Mouse (Mus musculus): ENCODE measurements around the gene Maff. TPM values are rescaled to one million over a fixed set of nuclear protein-coding genes. Genes with fewer than 3 reads are reported as not detected.

Maff gene
- 1 to 10 TPM; 2.4 to 6.3 (median 4.3) TPM for total RNA-seq (2022)

DNA sequence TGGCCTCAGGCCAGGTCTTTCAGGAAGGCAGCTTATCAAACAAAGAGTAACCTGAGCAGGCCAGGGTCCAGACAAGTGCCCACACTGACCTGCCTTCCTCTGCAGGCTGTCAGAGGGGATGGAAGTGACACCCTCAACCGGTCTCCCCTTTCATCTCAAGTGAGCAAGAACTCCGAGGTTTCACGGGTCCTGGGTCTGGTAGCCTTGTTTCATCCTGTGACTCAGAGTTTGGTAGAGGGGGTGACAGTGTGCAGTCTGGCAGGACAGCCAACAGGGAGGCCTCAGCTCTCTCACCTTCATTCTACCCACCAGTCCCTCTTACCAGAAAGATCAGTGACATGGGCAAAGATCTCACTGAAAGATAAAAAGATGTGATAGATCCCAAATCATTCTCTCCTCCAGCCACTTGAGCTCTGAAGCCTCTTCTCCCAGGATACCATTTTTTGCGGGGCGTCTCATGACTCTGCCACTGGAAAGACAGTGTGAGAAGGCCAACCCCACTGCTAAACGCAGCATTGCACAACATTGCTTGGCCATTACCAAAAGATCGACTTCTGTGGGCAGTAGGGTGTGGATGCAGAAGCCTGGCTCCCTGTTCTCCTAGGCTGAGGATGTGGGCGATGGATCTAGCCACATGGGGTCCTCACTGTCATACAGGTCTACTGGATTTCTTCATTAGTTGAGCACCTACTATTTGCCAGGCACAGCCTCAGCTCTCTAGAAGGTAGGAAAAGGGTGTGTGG is at the start of gene Maff:
Maff (plus strand) TSS at position 571 of the 743 bp plus-strand sequence.
- DNase-seq (ENCODE audit: low spot score in 2 of 2): no peak

GRCm38 (mm10) chr15:79298553-79298952 is 47.9 kb upstream of the Maff start:
- DNase-seq (ENCODE audit: low spot score in 2 of 2): no peak

DNA sequence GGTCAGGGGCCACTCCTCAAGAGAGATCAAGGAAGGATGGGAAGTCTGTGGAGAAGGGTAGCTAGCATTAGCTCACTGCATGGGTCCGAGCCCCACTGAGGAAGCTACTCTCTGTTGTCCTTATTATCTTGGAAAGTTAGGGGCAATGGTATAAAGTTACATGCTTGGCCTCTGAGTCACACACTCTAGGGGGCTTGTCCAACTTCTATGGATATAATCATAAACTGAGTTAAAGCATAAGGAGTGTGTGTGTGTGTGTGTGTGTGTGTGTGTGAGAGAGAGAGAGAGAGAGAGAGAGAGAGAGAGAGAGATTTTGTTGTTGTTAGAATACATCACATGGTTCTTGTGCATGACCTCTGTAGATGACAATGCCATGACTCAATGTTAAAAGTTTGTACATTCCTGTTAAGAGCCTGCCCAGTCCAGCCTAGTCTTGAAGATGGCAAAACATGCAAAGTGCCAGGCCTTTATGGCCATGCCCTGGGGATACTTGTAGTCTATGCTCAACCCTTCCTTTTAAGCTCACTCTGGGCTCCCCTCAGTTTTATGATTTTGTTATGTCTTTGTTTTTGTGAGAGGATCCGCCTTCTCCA is 46.8 kb upstream of the Maff start:
- no peak for DNase-seq (ENCODE audit: low spot score in 2 of 2)

- no peak for DNase-seq (ENCODE audit: low spot score in 2 of 2)
These were observed 42.7 kb upstream of the Maff start for GRCm38 (mm10) chr15:79303725-79304124.

DNA sequence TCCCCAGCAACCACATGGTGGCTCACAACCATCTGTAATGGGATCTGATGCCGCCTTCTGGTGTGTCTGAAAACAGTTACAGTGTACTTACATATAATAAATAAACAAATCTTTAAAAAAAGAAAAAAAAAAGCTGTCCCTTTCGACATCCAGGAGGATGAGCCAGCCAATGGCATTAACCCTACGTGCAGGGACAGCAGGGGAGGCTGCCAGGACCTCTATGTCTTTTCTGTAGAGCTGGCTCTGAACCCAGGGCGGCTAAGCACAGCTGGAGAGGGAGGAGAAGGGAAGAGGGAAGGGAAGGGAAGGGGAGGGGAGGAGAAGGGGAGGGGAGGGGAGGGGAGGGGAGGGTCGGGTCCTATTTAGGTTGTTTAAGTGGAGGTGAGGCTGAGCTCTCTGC is 41.6 kb upstream of the Maff start:
- DNase-seq (ENCODE audit: low spot score in 2 of 2): no peak

DNA sequence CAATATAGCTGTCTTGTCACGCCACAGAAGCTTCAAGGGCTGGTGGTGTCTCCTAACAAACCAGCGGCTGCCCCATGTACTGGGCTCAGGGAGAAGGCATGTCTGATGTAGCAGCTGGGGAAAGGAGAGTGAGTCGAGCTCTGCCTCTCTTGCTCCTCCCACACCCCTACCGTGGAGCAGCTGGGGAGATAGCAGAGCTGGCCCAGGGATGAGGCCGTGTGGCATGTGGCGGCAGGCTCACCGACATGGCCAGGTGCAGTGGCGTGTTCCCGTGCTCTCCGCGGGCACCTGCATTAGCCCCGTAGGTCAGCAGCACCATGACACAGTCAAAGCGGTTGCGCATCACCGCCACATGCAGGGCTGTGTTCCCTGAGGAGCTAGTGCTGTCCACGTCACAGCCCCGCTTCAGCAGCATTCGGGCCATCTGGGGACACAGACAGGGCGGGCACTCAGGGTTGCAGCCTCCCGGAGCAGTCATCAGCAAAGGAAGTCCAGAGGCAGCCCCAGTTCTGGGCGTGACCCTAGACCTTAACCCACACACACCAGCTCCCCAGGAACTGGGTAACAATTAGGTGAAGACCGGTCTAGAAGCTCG is 40.3 kb upstream of the Maff start:
- DNase-seq (ENCODE audit: low spot score in 2 of 2): no peak

DNA sequence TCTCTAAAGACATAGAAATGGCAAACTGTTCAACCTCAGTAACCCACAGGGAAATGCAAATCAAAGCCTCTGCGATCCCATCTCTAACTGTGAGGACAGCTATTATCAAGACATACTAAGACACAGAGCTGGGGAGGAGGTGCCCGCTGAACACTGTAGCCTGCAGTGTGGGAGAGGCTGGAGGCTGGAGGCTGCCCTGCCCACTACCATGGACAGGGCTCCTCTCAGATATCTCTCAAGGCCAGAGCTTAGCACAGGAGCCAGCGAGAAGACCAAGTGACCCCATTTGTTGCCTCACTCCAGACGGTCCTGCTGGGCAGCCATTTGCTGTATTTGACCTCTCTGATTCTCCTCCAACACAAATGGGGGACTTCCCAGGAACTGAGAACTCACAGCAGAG is 38.6 kb upstream of the Maff start:
- DNase-seq (ENCODE audit: low spot score in 2 of 2): no peak

- no peak for DNase-seq (ENCODE audit: low spot score in 2 of 2)
These were observed 32.5 kb upstream of the Maff start for GRCm38 (mm10) chr15:79313848-79314369.

DNA sequence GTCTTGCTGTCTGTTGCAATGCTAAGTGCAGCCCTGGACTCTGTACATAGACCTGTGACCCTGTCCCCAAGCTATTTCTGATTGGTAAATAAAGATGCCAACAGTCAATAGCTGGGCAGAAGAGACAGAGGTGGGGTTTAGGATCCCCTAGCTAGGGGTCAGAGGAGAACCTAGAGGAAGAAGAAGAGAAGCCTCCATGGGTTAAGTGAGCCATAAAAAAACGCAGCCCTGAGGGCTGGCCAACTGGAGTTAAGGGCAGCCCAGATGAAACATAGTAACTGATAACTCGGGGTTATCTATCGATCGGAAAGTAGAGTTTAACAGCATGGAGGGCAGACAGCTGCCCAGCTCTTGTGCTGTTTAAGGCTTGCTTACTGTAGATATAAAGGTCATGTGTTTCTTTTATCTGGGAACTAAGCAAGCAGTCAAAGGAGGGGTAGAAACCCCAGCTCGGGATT is 24.7 kb upstream of the Maff start:
- DNase-seq (ENCODE audit: low spot score in 2 of 2): no peak

DNA sequence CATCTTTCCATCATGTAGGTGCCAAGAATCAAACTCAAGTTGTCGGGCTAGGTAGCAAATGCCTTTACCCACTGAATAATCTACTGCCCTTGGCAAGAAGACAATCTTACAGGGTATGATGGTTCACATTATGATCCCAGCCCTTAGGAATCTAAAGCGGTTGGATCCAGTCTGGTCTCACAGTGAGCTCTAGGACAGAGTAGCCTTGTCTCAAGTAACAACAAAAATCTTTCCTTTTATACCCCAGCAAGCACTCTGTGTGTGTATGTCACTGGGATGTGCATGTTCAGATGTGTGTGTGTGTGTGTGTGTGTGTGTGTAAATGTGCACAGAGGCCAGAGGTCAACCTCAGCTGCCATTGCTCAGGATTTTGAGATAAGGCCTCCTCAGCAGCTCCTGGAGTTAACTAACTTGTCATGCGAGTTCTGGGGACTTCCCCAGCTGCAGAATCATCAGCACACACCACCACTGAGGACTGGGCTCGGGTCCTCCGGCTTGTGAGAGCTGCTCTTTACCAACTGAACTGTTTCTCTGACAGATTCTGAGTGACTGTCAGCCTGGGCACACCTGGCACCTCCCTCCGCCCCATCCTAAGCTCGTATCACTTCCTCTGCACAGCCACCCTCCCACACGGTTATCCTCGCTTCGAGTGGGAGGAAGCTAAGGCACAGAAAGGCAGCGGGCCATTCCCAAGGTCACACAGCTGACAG is 24.0 kb upstream of the Maff start:
- DNase-seq (ENCODE audit: low spot score in 2 of 2): no peak

DNA sequence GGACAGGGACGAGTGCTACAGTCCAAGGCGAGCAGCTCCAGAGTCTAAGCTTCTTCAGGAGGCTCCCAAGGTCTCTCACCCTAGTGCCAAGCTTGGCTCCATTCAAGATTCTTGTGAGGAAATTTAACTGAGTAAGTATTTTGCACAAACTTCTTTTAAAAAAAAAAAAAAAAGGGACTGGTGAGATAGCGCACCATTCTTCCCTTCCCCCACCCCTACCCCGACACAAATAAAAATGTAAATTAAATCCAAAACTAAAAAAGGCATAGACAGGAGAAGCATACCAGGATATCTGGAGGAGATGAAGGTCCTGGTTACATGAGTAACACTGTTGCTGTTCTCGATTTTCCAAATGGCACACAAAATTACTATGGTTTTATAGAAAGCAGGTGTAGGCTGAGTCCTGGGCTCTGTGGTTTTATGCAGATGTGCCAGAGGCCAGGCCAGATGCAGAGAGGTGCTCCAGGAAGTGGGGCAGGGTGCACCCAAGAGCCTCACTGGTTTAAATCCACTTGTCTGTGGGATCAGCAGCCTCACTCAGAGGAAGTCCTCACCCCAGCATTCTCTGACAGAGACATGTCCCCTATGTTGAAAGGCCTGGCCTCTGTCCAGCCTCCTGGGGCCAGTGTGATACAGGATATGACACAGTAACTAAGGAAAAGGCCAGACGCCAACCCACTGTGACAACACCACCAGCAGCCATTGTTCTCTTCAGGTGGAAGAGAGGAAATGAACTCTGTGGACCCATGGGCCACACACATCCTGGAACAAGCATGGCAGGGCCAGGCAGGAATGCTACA is 23.2 kb upstream of the Maff start:
- peak in 1 of 2 experiments; percentile 53 for DNase-seq (ENCODE audit: low spot score in 2 of 2)

- no peak for DNase-seq (ENCODE audit: low spot score in 2 of 2)
These were observed 22.6 kb upstream of the Maff start for GRCm38 (mm10) chr15:79323791-79324155.

DNA sequence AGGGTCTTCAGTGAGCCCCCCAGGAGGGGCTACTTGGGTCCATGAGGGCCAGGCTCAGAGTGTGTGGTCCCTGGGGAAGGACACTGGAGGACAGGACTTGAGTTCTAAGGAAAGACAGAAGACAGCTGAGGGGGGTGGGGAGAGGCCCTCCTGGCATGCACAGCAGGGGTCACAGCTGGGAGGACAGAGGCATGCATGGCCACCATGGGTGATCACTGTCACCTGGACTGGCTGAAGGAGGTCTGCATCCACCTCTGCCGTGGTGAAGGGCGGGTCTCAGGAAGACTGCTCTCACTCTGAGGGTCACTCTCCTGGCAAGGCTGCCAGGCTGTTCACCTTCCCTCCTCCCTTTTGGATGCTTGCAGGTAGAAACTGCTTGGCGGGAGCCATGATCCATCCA is 22.0 kb upstream of the Maff start:
- no peak for DNase-seq (ENCODE audit: low spot score in 2 of 2)

DNA sequence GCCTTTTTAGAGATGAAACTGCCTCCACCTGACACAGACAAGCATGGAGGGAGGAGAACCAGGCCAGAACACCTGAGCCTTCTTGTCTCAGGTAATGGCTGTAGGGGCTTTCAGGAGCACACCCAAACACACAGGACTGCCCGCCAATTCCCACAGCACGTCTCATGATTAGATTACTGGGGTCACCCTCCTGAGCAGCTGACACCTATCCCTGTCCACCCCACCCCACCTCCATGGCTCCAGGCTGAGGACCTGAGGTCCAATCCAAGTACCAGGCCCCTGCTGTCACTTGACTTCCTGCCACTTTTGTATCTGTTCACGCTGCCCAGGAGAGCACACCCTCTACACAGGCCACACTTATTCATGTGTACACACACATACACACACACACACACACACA is 20.7 kb upstream of the Maff start:
- DNase-seq (ENCODE audit: low spot score in 2 of 2): no peak

DNA sequence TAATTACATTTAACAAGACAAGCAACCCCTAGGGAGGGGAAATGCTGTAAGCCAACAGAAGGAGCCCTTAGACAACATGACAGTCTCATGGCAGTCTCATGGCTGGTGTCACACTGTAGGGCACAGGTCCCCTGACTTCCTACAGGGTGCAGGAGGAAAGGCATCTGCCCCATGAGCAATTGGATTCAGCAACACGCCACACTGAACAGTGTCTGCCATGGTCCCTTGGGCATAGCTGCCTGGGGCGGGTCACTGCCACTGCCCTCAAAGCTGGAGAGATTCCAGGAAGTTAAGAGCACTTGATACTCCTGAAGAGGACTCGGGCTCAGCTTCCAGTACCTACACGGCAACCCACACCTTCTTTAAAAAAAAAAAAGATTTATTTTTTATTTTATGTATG is 20.2 kb upstream of the Maff start:
- DNase-seq (ENCODE audit: low spot score in 2 of 2): no peak

GRCm38 (mm10) chr15:79326971-79327961 is 19.2 kb upstream of the Maff start:
- DNase-seq (ENCODE audit: low spot score in 2 of 2): no peak

DNA sequence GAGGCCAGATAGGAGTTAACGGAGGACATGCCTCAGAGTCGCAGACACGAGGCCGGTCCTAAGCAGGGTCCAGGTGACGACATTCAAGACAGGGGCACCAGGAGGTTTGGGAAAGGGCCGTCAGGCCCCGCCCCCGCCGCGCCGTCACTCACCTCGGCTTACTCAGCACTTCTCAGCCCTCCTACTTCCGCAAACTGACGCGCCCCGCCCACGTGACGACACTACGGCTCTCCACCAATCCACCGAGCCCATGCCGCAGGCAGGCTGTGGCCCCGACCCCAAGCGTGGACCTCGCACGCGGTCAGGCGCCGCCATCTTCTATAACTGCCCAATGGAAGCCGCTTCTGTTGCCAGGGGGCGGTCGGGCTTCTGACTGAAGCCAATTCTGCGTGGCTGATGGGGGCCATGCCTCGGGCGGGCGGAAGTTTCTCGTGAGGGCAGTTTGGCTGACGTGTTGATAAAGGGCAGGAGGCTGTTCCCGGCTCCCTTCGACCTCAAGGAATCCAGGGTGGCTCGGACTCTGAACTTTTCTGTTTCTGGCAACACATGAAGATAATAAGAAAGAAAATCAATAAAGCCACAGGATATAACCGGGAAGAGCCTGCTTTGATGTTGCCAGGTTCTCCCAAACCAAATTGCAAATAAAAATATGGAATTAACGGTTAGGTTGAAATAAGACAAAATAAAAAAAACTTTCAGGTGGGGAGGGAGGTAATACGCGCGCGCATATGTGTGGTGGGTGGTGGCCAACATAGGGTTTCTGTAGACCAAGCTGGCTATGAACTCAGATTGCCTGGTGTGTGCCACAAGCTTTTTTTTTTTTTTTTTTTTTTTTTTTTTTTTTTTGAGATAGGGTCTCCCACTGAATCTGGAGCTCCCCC is 18.1 kb upstream of the Maff start, which contains the start of gene Pla2g6:
Pla2g6 (minus strand) TSS at position 333 of the 881 bp plus-strand sequence.
- peak; percentile 96 to 99 for DNase-seq (ENCODE audit: low spot score in 2 of 2)

- no peak for DNase-seq (ENCODE audit: low spot score in 2 of 2)
These were observed 17.5 kb upstream of the Maff start for GRCm38 (mm10) chr15:79328939-79329275.
